Comparison of ENCODE assay signal across 14 mouse cellular contexts in the genomic region with DNA sequence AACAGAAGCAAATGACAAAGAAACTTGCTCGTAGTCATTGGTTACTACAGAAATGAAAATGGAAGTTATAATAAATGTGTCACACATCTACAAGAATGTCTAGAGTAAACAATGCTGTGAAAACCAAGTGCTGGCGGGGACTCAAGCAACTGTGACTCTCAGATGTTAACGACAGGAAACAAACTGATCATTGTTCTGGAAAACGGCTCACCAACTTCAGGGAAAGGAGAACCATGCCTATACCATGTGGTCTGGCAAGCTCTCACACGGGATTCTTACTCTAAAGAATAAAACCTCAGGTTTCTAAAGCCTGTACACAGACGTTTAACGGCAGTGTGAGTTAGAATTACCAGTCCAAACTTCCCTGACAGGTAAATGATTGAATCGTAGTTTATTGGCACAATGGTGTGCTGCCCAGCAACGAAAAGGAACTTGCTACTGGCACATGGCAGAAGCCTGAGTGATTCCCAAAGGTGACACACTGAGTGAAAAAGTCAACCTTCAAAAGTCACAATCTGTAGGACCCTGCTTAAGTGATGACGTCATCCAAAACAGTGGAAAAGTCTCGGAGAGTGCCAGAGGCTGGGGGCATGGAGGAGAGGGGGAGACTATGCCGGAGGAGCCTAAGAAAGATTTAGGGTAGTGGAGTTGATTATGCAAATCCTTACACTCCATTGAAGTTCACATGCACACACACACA. TPM values are rescaled to one million over a fixed set of nuclear protein-coding genes. Genes with fewer than 3 reads are reported as not detected.
DNase-seq lines count a peak whose midpoint lies in the region; ATAC-seq and TF ChIP-seq lines count a peak whose summit lies in the region.
"Had no signal": no experiment of that assay in that cellular context is flagged by ENCODE, and none has a peak within 500 bp of the region (broad histone marks: within the 10 kb centered on the region; RNA-seq: fewer than 3 reads in every experiment).

No protein-coding gene starts in this region.

- TF ChIP-seq POLR2A in kidney, adult 2 months (IDR thresholded peaks at IDR 0.05; ENCODE audit: low read depth, low read length): no peak
- no peak for TF ChIP-seq POLR2A in limb, embryonic 14.5 days (IDR thresholded peaks at IDR 0.05; ENCODE audit: borderline replicate concordance, extremely low read depth, insufficient read depth, insufficient read length)
- no peak for TF ChIP-seq POLR2A in thymus, adult 2 months (IDR thresholded peaks at IDR 0.05; ENCODE audit: control insufficient read depth, extremely low read depth, insufficient read depth, low read length, poor library complexity)

- H3K27me3 ChIP-seq in kidney, adult 2 months (replicated peaks; ENCODE audit: control insufficient read depth, insufficient read depth, low read length): no peaks in the 10 kb centered on the region
- H3K27me3 ChIP-seq in kidney, embryonic 14.5 days (ENCODE audit: control insufficient read depth, insufficient read depth, low read length): no peaks in the 10 kb centered on the region
- H3K27me3 ChIP-seq in limb, embryonic 14.5 days (ENCODE audit: control insufficient read depth, insufficient read depth, low read length): no peaks in the 10 kb centered on the region
- no peaks in the 10 kb centered on the region for H3K27me3 ChIP-seq in thymus, adult 2 months (ENCODE audit: control insufficient read depth, insufficient read depth, low read length)
- H3K27me3 ChIP-seq: embryonic facial prominence, embryonic 15.5 days; liver, embryonic 15.5 days had no signal

- peak; percentile 32 for DNase-seq in kidney, adult 2 months
- peak; percentile 26 for DNase-seq in forelimb bud, embryonic 11.5 days (ENCODE audit: low read depth, low spot score)
- peak; percentile 31 for DNase-seq in limb, embryonic 14.5 days (ENCODE audit: low spot score)
- peak; percentile 31 for DNase-seq in mesoderm, embryonic 11.5 days (ENCODE audit: low read depth, low spot score)
- no peak for DNase-seq in cerebellum, postnatal 36 days
- no peak for DNase-seq in right cerebral cortex, adult 2 months (ENCODE audit: low spot score in 2 of 2)
- no peak for DNase-seq in thymus, adult 2 months
- DNase-seq: adrenal gland, postnatal 36 days; cerebellum, adult 18-20 months; heart, postnatal 36 days had no signal

- no peaks in the 10 kb centered on the region for H3K9me3 ChIP-seq in kidney, embryonic 14.5 days (ENCODE audit: control insufficient read depth, low read length)
- no peaks in the 10 kb centered on the region for H3K9me3 ChIP-seq in limb, embryonic 14.5 days (ENCODE audit: control insufficient read depth, low read length)
- H3K9me3 ChIP-seq: embryonic facial prominence, embryonic 15.5 days; liver, embryonic 15.5 days had no signal

- no peak overlapping the region for H3K27ac ChIP-seq in kidney, adult 2 months (ENCODE audit: insufficient read depth, low read depth, low read length)
- H3K27ac ChIP-seq in kidney, embryonic 14.5 days (ENCODE audit: low read depth, low read length): no peak overlapping the region
- H3K27ac ChIP-seq in limb, embryonic 14.5 days (replicated peaks; ENCODE audit: low read depth, low read length): no peak overlapping the region
- H3K27ac ChIP-seq in thymus, adult 2 months (ENCODE audit: control insufficient read depth, insufficient read depth, low read length): no peak overlapping the region
- H3K27ac ChIP-seq: embryonic facial prominence, embryonic 15.5 days; layer of hippocampus, adult 2 months; liver, embryonic 15.5 days had no signal

- H3K4me3 ChIP-seq in kidney, adult 2 months (ENCODE audit: insufficient read depth, low read depth, low read length): no peak overlapping the region
- no peak overlapping the region for H3K4me3 ChIP-seq in kidney, embryonic 14.5 days (ENCODE audit: low read length)
- H3K4me3 ChIP-seq in limb, embryonic 14.5 days (replicated peaks; ENCODE audit: low read length): no peak overlapping the region
- no peak overlapping the region for H3K4me3 ChIP-seq in thymus, adult 2 months (ENCODE audit: control insufficient read depth, insufficient read depth, low read length)
- H3K4me3 ChIP-seq: embryonic facial prominence, embryonic 15.5 days; layer of hippocampus, adult 2 months; liver, embryonic 15.5 days had no signal

- no peak for ATAC-seq in kidney, embryonic 14.5 days (ENCODE audit: low FRiP score, low TSS enrichment)
- ATAC-seq in limb, embryonic 14.5 days (ENCODE audit: low FRiP score, low read depth): no peak

- H3K4me1 ChIP-seq in kidney, adult 2 months (ENCODE audit: control insufficient read depth, insufficient read depth, low read length): no peaks in the 10 kb centered on the region
- H3K4me1 ChIP-seq in kidney, embryonic 14.5 days (ENCODE audit: control insufficient read depth, insufficient read depth, low read length): no peaks in the 10 kb centered on the region
- H3K4me1 ChIP-seq in limb, embryonic 14.5 days (ENCODE audit: control insufficient read depth, insufficient read depth, low read length): peaks cover 4% of the 10 kb centered on the region; the same call in 1 of the 2 replicates
- H3K4me1 ChIP-seq in thymus, adult 2 months (replicated peaks; ENCODE audit: control insufficient read depth, insufficient read depth, low read length): no peaks in the 10 kb centered on the region
- H3K4me1 ChIP-seq: embryonic facial prominence, embryonic 15.5 days; liver, embryonic 15.5 days had no signal

- H3K4me2 ChIP-seq in kidney, embryonic 14.5 days (replicated peaks; ENCODE audit: low read depth, low read length): no peak overlapping the region
- no peak overlapping the region for H3K4me2 ChIP-seq in limb, embryonic 14.5 days (replicated peaks; ENCODE audit: low read depth, low read length, severe bottlenecking)
- H3K4me2 ChIP-seq: embryonic facial prominence, embryonic 15.5 days; liver, embryonic 15.5 days had no signal

- TF ChIP-seq CTCF in kidney, adult 2 months (conservative IDR thresholded peaks at IDR 0.05; ENCODE audit: insufficient read depth, insufficient read length, low read depth, low read length): no peak
- no peak for TF ChIP-seq CTCF in thymus, adult 2 months (IDR thresholded peaks at IDR 0.05; ENCODE audit: borderline replicate concordance, control insufficient read depth, extremely low read depth, insufficient read depth, low read length, poor library complexity)

- H3K9ac ChIP-seq in kidney, embryonic 14.5 days (ENCODE audit: low read depth, low read length): no peak overlapping the region
- no peak overlapping the region for H3K9ac ChIP-seq in limb, embryonic 14.5 days (ENCODE audit: low read depth, low read length, severe bottlenecking)
- H3K9ac ChIP-seq: embryonic facial prominence, embryonic 15.5 days; liver, embryonic 15.5 days had no signal

- no peaks in the 10 kb centered on the region for H3K36me3 ChIP-seq in kidney, adult 2 months (ENCODE audit: control insufficient read depth, insufficient read depth, low read length)
- no peaks in the 10 kb centered on the region for H3K36me3 ChIP-seq in kidney, embryonic 14.5 days (ENCODE audit: control insufficient read depth, insufficient read depth, low read length)
- H3K36me3 ChIP-seq in limb, embryonic 14.5 days (ENCODE audit: control insufficient read depth, insufficient read depth, low read length): no peaks in the 10 kb centered on the region
- H3K36me3 ChIP-seq in thymus, adult 2 months (ENCODE audit: control insufficient read depth, insufficient read depth, low read length): no peaks in the 10 kb centered on the region
- H3K36me3 ChIP-seq: embryonic facial prominence, embryonic 15.5 days; liver, embryonic 15.5 days had no signal

- 20% methylated on average over 12 of the region's 12 CpGs for WGBS in kidney, adult 2 months
- WGBS in kidney, embryonic 14.5 days: 42% methylated on average over 12 of the region's 12 CpGs
- 39% methylated on average over 12 of the region's 12 CpGs for WGBS in limb, embryonic 14.5 days
- WGBS in thymus, adult 2 months: 45% methylated on average over 12 of the region's 12 CpGs

RNA-seq across cellular contexts. Expression of gene Dhrs7c, which starts 30.5 kb away (rescaled TPM):
- polyA plus RNA-seq in kidney, adult 2 months (2012; rRNA removed): 1.6 TPM in 1 of 2 replicates, not detected in the other
- not detected in 2 replicates for polyA plus RNA-seq in kidney, embryonic 14.5 days (2014; fragmentation: Nextera tagmentation; extraction: Ambion mirVana)
- polyA plus RNA-seq in limb, embryonic 14.5 days (2012; rRNA removed): 11.4 and 14.7 TPM in 2 replicates
- polyA plus RNA-seq in limb, embryonic 14.5 days (2014; fragmentation: Nextera tagmentation; extraction: Ambion mirVana): 4.4 and 12.1 TPM in 2 replicates
- 0.73 and 8.7 TPM in 2 replicates for polyA plus RNA-seq in thymus, adult 2 months (2012; rRNA removed)

RNA-seq across cellular contexts. Expression of gene Gsg1l2, which starts 54.1 kb away (rescaled TPM):
- not detected in 2 replicates for polyA plus RNA-seq in kidney, adult 2 months (2012; rRNA removed)
- polyA plus RNA-seq in kidney, embryonic 14.5 days (2014; fragmentation: Nextera tagmentation; extraction: Ambion mirVana): not detected in 2 replicates
- not detected in 2 replicates for polyA plus RNA-seq in limb, embryonic 14.5 days (2012; rRNA removed)
- polyA plus RNA-seq in limb, embryonic 14.5 days (2014; fragmentation: Nextera tagmentation; extraction: Ambion mirVana): not detected in 2 replicates
- 0.10 TPM in 1 of 2 replicates, not detected in the other for polyA plus RNA-seq in thymus, adult 2 months (2012; rRNA removed)
- polyA plus RNA-seq: embryonic facial prominence, embryonic 15.5 days; liver, embryonic 15.5 days had no signal

RNA-seq across cellular contexts. Expression of gene Glp2r, which starts 57.6 kb away (rescaled TPM):
- 0.01 TPM in 1 of 2 replicates, not detected in the other for polyA plus RNA-seq in kidney, adult 2 months (2012; rRNA removed)
- polyA plus RNA-seq in kidney, embryonic 14.5 days (2014; fragmentation: Nextera tagmentation; extraction: Ambion mirVana): not detected in 2 replicates
- 0.03 TPM in 1 of 2 replicates, not detected in the other for polyA plus RNA-seq in limb, embryonic 14.5 days (2012; rRNA removed)
- 0.14 TPM in 1 of 2 replicates, not detected in the other for polyA plus RNA-seq in limb, embryonic 14.5 days (2014; fragmentation: Nextera tagmentation; extraction: Ambion mirVana)
- polyA plus RNA-seq in thymus, adult 2 months (2012; rRNA removed): 0.04 TPM in 1 of 2 replicates, not detected in the other

Comparison
In these comparisons a context has a peak if more than half of its experiments do, and no peak if none do; other contexts are left out.
1. DNase-seq: peak in kidney, adult 2 months (single experiment), forelimb bud, embryonic 11.5 days (single experiment), limb, embryonic 14.5 days (single experiment) and mesoderm, embryonic 11.5 days (single experiment); none in cerebellum, postnatal 36 days (0 of 2), right cerebral cortex, adult 2 months (0 of 2) and thymus, adult 2 months (single experiment).